In genomic region chr1:119929715-119930114, GRCm38 (mm10) we compare ENCODE assay signal across 9 mouse cellular contexts. TPM values are rescaled to one million over a fixed set of nuclear protein-coding genes. Genes with fewer than 3 reads are reported as not detected.
DNase-seq lines count a peak whose midpoint lies in the region; ATAC-seq and TF ChIP-seq lines count a peak whose summit lies in the region.
"Had no signal": no experiment of that assay in that cellular context is flagged by ENCODE, and none has a peak within 500 bp of the region (broad histone marks: within the 10 kb centered on the region; RNA-seq: fewer than 3 reads in every experiment).

No protein-coding gene starts in this region.

- no peak overlapping the region for H3K4me2 ChIP-seq in heart, postnatal 0 days (ENCODE audit: low read depth, low read length)
- no peak overlapping the region for H3K4me2 ChIP-seq in heart, embryonic 11.5 days
- H3K4me2 ChIP-seq: neural tube, embryonic 12.5 days had no signal

- no peaks in the 10 kb centered on the region for H3K36me3 ChIP-seq in heart, postnatal 0 days (replicated peaks; ENCODE audit: control insufficient read depth, insufficient read depth, low read length)
- no peaks in the 10 kb centered on the region for H3K36me3 ChIP-seq in heart, embryonic 11.5 days (ENCODE audit: control insufficient read depth, insufficient read depth, low read length)
- H3K36me3 ChIP-seq in splenic B cell, adult 2 months (ENCODE audit: control insufficient read depth, insufficient read depth, low read length, poor library complexity, severe bottlenecking) = no peaks in the 10 kb centered on the region
- H3K36me3 ChIP-seq: neural tube, embryonic 12.5 days had no signal

- no peak for TF ChIP-seq EP300 in heart, postnatal 0 days (IDR thresholded peaks at IDR 0.05; ENCODE audit: low read depth)

- no peaks in the 10 kb centered on the region for H3K4me1 ChIP-seq in heart, postnatal 0 days (ENCODE audit: control insufficient read depth, insufficient read depth)
- no peaks in the 10 kb centered on the region for H3K4me1 ChIP-seq in heart, embryonic 11.5 days (ENCODE audit: control insufficient read depth, insufficient read depth, low read length)
- H3K4me1 ChIP-seq: neural tube, embryonic 12.5 days had no signal

- H3K27ac ChIP-seq in heart, postnatal 0 days (ENCODE audit: low read depth) = no peak overlapping the region
- no peak overlapping the region for H3K27ac ChIP-seq in heart, embryonic 11.5 days (ENCODE audit: low read depth, low read length)
- H3K27ac ChIP-seq: neural tube, embryonic 12.5 days had no signal

- no peak for ATAC-seq in heart, postnatal 0 days (ENCODE audit: insufficient read depth, low read depth)
- ATAC-seq in heart, embryonic 11.5 days (replicated peaks; ENCODE audit: insufficient number of reproducible peaks, low FRiP score, low TSS enrichment) = no peak

- DNase-seq in heart, postnatal 0 days (ENCODE audit: low spot score) = no peak
- peak; percentile 26 for DNase-seq in right cerebral cortex, adult 18-20 months
- DNase-seq in right cerebral cortex, postnatal 36 days (ENCODE audit: low spot score in 2 of 2) = no peak
- peak; percentile 47 for DNase-seq in embryo, embryonic 10.5 days (ENCODE audit: low spot score)
- peak; percentile 34 for DNase-seq in splenic B cell, adult 2 months (ENCODE audit: low read depth, low spot score)
- DNase-seq in spleen, adult 12 weeks (ENCODE audit: low spot score) = no peak
- no peak for DNase-seq in c-Kit-positive CD71-positive TER-119-positive erythroid progenitor cells, embryonic 14.5 days (ENCODE audit: low spot score)

- no peaks in the 10 kb centered on the region for H3K27me3 ChIP-seq in heart, postnatal 0 days (ENCODE audit: control insufficient read depth, insufficient read depth, low read length)
- H3K27me3 ChIP-seq in heart, embryonic 11.5 days (ENCODE audit: control insufficient read depth, insufficient read depth, low read length) = no peaks in the 10 kb centered on the region
- H3K27me3 ChIP-seq in splenic B cell, adult 2 months (ENCODE audit: control insufficient read depth, insufficient read depth, low read length, poor library complexity, severe bottlenecking) = no peaks in the 10 kb centered on the region
- H3K27me3 ChIP-seq: neural tube, embryonic 12.5 days had no signal

- TF ChIP-seq CTCF in heart, postnatal 0 days (IDR thresholded peaks at IDR 0.05; ENCODE audit: low read depth) = peak; percentile 66

- H3K9ac ChIP-seq in heart, postnatal 0 days (replicated peaks; ENCODE audit: low read depth, low read length) = no peak overlapping the region
- no peak overlapping the region for H3K9ac ChIP-seq in heart, embryonic 11.5 days (ENCODE audit: low read depth, low read length)
- H3K9ac ChIP-seq: neural tube, embryonic 12.5 days had no signal

- no peak overlapping the region for H3K4me3 ChIP-seq in heart, postnatal 0 days (ENCODE audit: low read depth, low read length)
- H3K4me3 ChIP-seq in heart, embryonic 11.5 days (ENCODE audit: low read depth, low read length) = no peak overlapping the region
- H3K4me3 ChIP-seq: neural tube, embryonic 12.5 days had no signal

- WGBS in heart, postnatal 0 days = 29% methylated on average over 1 of the region's 1 CpGs
- 53% methylated on average over 1 of the region's 1 CpGs for WGBS in heart, embryonic 11.5 days (ENCODE audit: insufficient replicate concordance)

- H3K9me3 ChIP-seq in heart, postnatal 0 days (replicated peaks; ENCODE audit: control insufficient read depth, low read length) = no peaks in the 10 kb centered on the region
- H3K9me3 ChIP-seq in heart, embryonic 11.5 days (replicated peaks; ENCODE audit: control insufficient read depth, low read length) = no peaks in the 10 kb centered on the region
- H3K9me3 ChIP-seq: neural tube, embryonic 12.5 days had no signal

RNA-seq across cellular contexts. Expression of gene Tmem177, which starts 16.7 kb away (rescaled TPM):
- total RNA-seq in heart, postnatal 0 days (2014; rRNA removed; ENCODE audit: low replicate concordance) = 9.4 and 11.3 TPM in 2 replicates
- 5.3 and 6.6 TPM in 2 replicates for polyA plus RNA-seq in heart, postnatal 0 days (2015; fragmentation: Nextera tagmentation; extraction: Ambion mirVana)
- polyA plus RNA-seq in heart, embryonic 11.5 days (2014; fragmentation: Nextera tagmentation; extraction: Ambion mirVana) = 6.3 and 6.4 TPM in 2 replicates

Comparison
In these comparisons a context has a peak if more than half of its experiments do, and no peak if none do; other contexts are left out.
1. DNase-seq: peak in right cerebral cortex, adult 18-20 months (single experiment), embryo, embryonic 10.5 days (single experiment) and splenic B cell, adult 2 months (single experiment); none in heart, postnatal 0 days (single experiment), right cerebral cortex, postnatal 36 days (0 of 2), spleen, adult 12 weeks (single experiment) and c-Kit-positive CD71-positive TER-119-positive erythroid progenitor cells, embryonic 14.5 days (single experiment).